Mouse (Mus musculus) CH12.LX (cell line): ENCODE measurements around the gene Klrd1.

Experiments
- EP300 ChIP-seq: IDR thresholded peaks from 2 replicates; pipeline ENCODE4 v1.6.1; 2011; ENCODE audit warnings: low read length, improper control_type of control experiment
- ZC3H11A ChIP-seq: IDR thresholded peaks from 2 replicates; pipeline ENCODE4 v1.6.1; 2012; ENCODE audit warnings: low read depth, mild to moderate bottlenecking, inconsistent platforms, low read length, improper control_type of control experiment

DNA sequence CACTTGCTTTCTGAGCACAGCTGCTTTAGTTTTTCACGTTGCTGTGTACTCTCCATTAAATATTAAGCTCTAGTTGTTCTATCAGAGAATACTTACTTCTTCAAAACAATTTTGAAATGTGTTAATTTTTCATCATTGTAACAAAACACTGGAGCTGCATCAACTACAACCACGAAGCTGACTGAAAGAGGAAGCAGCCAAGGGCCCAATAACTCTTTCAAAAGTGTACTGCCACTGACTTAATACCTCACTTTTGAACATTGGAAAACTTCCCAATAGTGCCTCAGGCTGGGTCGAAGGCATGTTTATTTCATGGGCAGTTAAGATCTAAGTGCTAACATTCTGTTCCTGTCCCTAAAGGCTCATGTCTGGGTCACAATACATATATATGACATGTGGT lies 43.6 kb upstream of the Klrd1 start:
- TF ChIP-seq ZC3H11A (no peak), EP300 (no peak)
